Mouse (Mus musculus) kidney, postnatal 14 days (tissue): ENCODE results near the gene Rcan1.

ENCODE experiments used
- DNase-seq: peaks from one replicate; pipeline ENCODE4 v3.0.0; 2022; ENCODE audit warnings: mixed read lengths

Rcan1 gene

GRCm38 (mm10) chr16:92468459-92468858 is 2.2 kb downstream of the Rcan1 start:
- no peak for DNase-seq

GRCm38 (mm10) chr16:92467041-92467440 is 3.6 kb downstream of the Rcan1 start:
- DNase-seq, result no peak

GRCm38 (mm10) chr16:92465642-92466526 is 4.8 kb downstream of the Rcan1 start:
- peak; percentile 99 for DNase-seq

GRCm38 (mm10) chr16:92465226-92465625 is 5.4 kb downstream of the Rcan1 start:
- DNase-seq, result no peak

GRCm38 (mm10) chr16:92464390-92464972 is 6.2 kb downstream of the Rcan1 start:
- no peak for DNase-seq

GRCm38 (mm10) chr16:92461412-92461811 is 9.3 kb downstream of the Rcan1 start:
- no peak for DNase-seq

- peak; percentile 69 for DNase-seq
These were observed 13.1 kb downstream of the Rcan1 start for GRCm38 (mm10) chr16:92457594-92457993.

- no peak for DNase-seq
These were observed 14.7 kb downstream of the Rcan1 start for GRCm38 (mm10) chr16:92455969-92456368.

GRCm38 (mm10) chr16:92455488-92455887 is 15.2 kb downstream of the Rcan1 start:
- no peak for DNase-seq

- no peak for DNase-seq
These were observed 16.2 kb downstream of the Rcan1 start for GRCm38 (mm10) chr16:92454495-92454894.

- no peak for DNase-seq
These were observed 16.7 kb downstream of the Rcan1 start for GRCm38 (mm10) chr16:92454002-92454401.

- no peak for DNase-seq
These were observed 18.1 kb downstream of the Rcan1 start for GRCm38 (mm10) chr16:92452609-92453008.

GRCm38 (mm10) chr16:92451516-92452072 is 19.1 kb downstream of the Rcan1 start:
- DNase-seq, result no peak

GRCm38 (mm10) chr16:92450331-92450730 is 20.3 kb downstream of the Rcan1 start:
- no peak for DNase-seq

GRCm38 (mm10) chr16:92449080-92449479 is 21.6 kb downstream of the Rcan1 start:
- DNase-seq, result no peak

- DNase-seq, result peak; percentile 36
These were observed 25.3 kb downstream of the Rcan1 start for GRCm38 (mm10) chr16:92445377-92445776.

GRCm38 (mm10) chr16:92443644-92444113 is 27.0 kb downstream of the Rcan1 start:
- peak; percentile 56 for DNase-seq

GRCm38 (mm10) chr16:92442946-92443345 is 27.7 kb downstream of the Rcan1 start:
- no peak for DNase-seq

- no peak for DNase-seq
These were observed 28.5 kb downstream of the Rcan1 start for GRCm38 (mm10) chr16:92442150-92442549.

GRCm38 (mm10) chr16:92441203-92441602 is 29.5 kb downstream of the Rcan1 start:
- DNase-seq, result no peak

- no peak for DNase-seq
These were observed 30.4 kb downstream of the Rcan1 start for GRCm38 (mm10) chr16:92440229-92440628.

- DNase-seq, result no peak
These were observed 30.9 kb downstream of the Rcan1 start for GRCm38 (mm10) chr16:92439775-92440174.

GRCm38 (mm10) chr16:92435431-92435985 is 35.2 kb downstream of the Rcan1 start:
- no peak for DNase-seq
